Mouse (Mus musculus) gastrocnemius, adult 2 months (tissue): ENCODE measurements around the gene Tuba4a. TPM values are rescaled to one million over a fixed set of nuclear protein-coding genes. Genes with fewer than 3 reads are reported as not detected.

Source experiments
- DNase-seq: peaks from one replicate; pipeline ENCODE4 v3.0.0; 2022
- H3K27ac ChIP-seq: fragments of 200-600 bp; 2 replicates; pipeline ENCODE4 v1.8.1; 2022; ENCODE audit warnings: mild to moderate bottlenecking
- H3K4me3 ChIP-seq: fragments of 200-600 bp; 2 replicates; pipeline ENCODE4 v1.8.1; 2022; ENCODE audit warnings: mild to moderate bottlenecking, moderate library complexity
- CTCF ChIP-seq: fragments of 200-600 bp; IDR thresholded peaks from 2 replicates; pipeline ENCODE4 v1.8.1; 2022; ENCODE audit warnings: antibody characterized with exemption, mild to moderate bottlenecking, moderate library complexity
- intact Hi-C: fragments of 180-260 bp; cut with DNase I; formaldehyde crosslinking; loops from one replicate; pipeline ENCODE4 v1.15.1; 2025
- total RNA-seq, 2 experiments: library from RNA; stranded (reverse); gene quantifications; 2 replicates each; pipeline ENCODE4 v1.2.3; 2021

The Tuba4a gene
- total RNA-seq, 2 experiments from 2014 or later = 1,043 to 1,330 TPM

GRCm38 (mm10) chr1:75231224-75231623 is 11.6 kb upstream of the Tuba4a start:
- intact Hi-C loops = no loop called here
- no peak for DNase-seq
- H3K27ac ChIP-seq = no peak overlapping the region
- H3K4me3 ChIP-seq = no peak overlapping the region
- no peak for TF ChIP-seq CTCF

- no peak overlapping the region for H3K27ac ChIP-seq
- H3K4me3 ChIP-seq = no peak overlapping the region
- DNase-seq = no peak
- intact Hi-C loops = no loop called here
- TF ChIP-seq CTCF = no peak
These were observed 10.8 kb upstream of the Tuba4a start for GRCm38 (mm10) chr1:75230335-75230994.

- Histone ChIP-seq H3K27ac (no peak overlapping the region), H3K4me3 (no peak overlapping the region)
- DNase-seq = no peak
- TF ChIP-seq CTCF = no peak
- intact Hi-C loops = no loop called here
These were observed 9.5 kb upstream of the Tuba4a start for GRCm38 (mm10) chr1:75229158-75229557.

- no peak for TF ChIP-seq CTCF
- intact Hi-C loops = no loop called here
- no peak for DNase-seq
- no peak overlapping the region for H3K4me3 ChIP-seq
- peak overlapping the region; percentile 54 for H3K27ac ChIP-seq
These were observed 8.0 kb upstream of the Tuba4a start for GRCm38 (mm10) chr1:75227653-75228052.

GRCm38 (mm10) chr1:75226138-75226537 is 6.5 kb upstream of the Tuba4a start:
- no peak for DNase-seq
- Histone ChIP-seq H3K27ac (no peak overlapping the region), H3K4me3 (no peak overlapping the region)
- no peak for TF ChIP-seq CTCF
- intact Hi-C loops = no loop called here

GRCm38 (mm10) chr1:75225473-75225872 is 5.8 kb upstream of the Tuba4a start:
- no peak overlapping the region for H3K4me3 ChIP-seq
- no peak overlapping the region for H3K27ac ChIP-seq
- intact Hi-C loops = no loop called here
- TF ChIP-seq CTCF = no peak
- no peak for DNase-seq

GRCm38 (mm10) chr1:75223532-75223931 is 3.9 kb upstream of the Tuba4a start:
- DNase-seq = no peak
- Histone ChIP-seq H3K4me3 (no peak overlapping the region), H3K27ac (no peak overlapping the region)
- intact Hi-C loops = no loop called here
- TF ChIP-seq CTCF = no peak

- Histone ChIP-seq H3K27ac (no peak overlapping the region), H3K4me3 (no peak overlapping the region)
- intact Hi-C loops = no loop called here
- DNase-seq = no peak
- no peak for TF ChIP-seq CTCF
These were observed 3.3 kb upstream of the Tuba4a start for GRCm38 (mm10) chr1:75222926-75223325.

GRCm38 (mm10) chr1:75221538-75221937 is 1.9 kb upstream of the Tuba4a start:
- TF ChIP-seq CTCF = no peak
- intact Hi-C loops = no loop called here
- no peak for DNase-seq
- Histone ChIP-seq H3K4me3 (no peak overlapping the region), H3K27ac (no peak overlapping the region)

GRCm38 (mm10) chr1:75219078-75219477 is 587 bp downstream of the Tuba4a start:
- Histone ChIP-seq H3K4me3 (peak overlapping the region; percentile 88), H3K27ac (peak overlapping the region; percentile 98)
- intact Hi-C loops = loop anchor here (2.0 kb wide), 1 partner anchor 18 kb away; the partner anchor contains the start of gene Dnajb2
- peak; percentile 19; the same call in 1 of the 2 replicates for TF ChIP-seq CTCF
- DNase-seq = peak; percentile 95

GRCm38 (mm10) chr1:75218227-75219001 is 1.3 kb downstream of the Tuba4a start:
- intact Hi-C loops = loop anchor here (2.0 kb wide), 1 partner anchor 18 kb away; the partner anchor contains the start of gene Dnajb2
- no peak for TF ChIP-seq CTCF
- H3K27ac ChIP-seq = peak overlapping the region; percentile 98
- peak overlapping the region; percentile 88 for H3K4me3 ChIP-seq
- peak; percentile 95 for DNase-seq

GRCm38 (mm10) chr1:75217893-75218226 is 1.8 kb downstream of the Tuba4a start:
- DNase-seq = no peak
- peak overlapping the region; percentile 98 for H3K27ac ChIP-seq
- peak overlapping the region; percentile 88 for H3K4me3 ChIP-seq
- no peak for TF ChIP-seq CTCF
- intact Hi-C loops = loop anchor here (2.0 kb wide), 1 partner anchor 19 kb away; the partner anchor contains the start of gene Dnajb2

GRCm38 (mm10) chr1:75216797-75217585 is 2.7 kb downstream of the Tuba4a start:
- peak; percentile 89 for DNase-seq
- peak overlapping the region; percentile 98 for H3K27ac ChIP-seq

More at GRCm38 (mm10) chr1:75216797-75217585, 2.7 kb downstream of the Tuba4a start:
- no peak for TF ChIP-seq CTCF
- H3K4me3 ChIP-seq = peak overlapping the region; percentile 88
- intact Hi-C loops = no loop called here
